Mouse (Mus musculus) heart, postnatal 0 days (tissue): ENCODE results near the gene Pdzd2.

ENCODE experiments used
- CTCF ChIP-seq: IDR thresholded peaks from 2 replicates; pipeline ENCODE4 v1.5.1; 2016; ENCODE audit warnings: antibody characterized with exemption, control low read depth, low read depth
- EP300 ChIP-seq: IDR thresholded peaks from 2 replicates; pipeline ENCODE4 v1.6.1; 2016; ENCODE audit warnings: antibody characterized with exemption, low read depth

DNA sequence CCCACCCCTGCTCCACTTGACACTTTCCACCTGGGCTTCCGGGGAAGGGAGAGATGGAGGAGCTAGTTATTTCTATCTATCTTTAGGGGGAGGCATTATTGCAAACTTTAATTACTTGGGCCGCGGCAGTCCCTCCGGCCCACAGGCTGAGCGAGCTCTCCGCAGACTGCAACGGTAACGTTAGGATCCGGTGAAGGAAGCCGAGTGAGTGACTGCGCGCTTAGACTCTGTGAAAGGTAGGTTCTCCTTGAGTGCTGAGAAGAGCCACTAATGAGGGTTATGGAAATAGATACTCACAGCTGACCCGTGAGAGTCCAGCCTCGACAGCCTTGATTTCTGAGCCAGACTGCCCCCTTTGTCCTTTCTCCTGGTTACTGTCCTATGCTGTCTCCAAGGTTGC, 20.9 kb downstream of the Pdzd2 start:
- TF ChIP-seq EP300 (no peak), CTCF (no peak)
